Mouse (Mus musculus) gastrocnemius, adult 2 months (tissue): Measurements from ENCODE around the gene Ndufa13. TPM values are rescaled to one million over a fixed set of nuclear protein-coding genes. Genes with fewer than 3 reads are reported as not detected.

ENCODE experiments used
- DNase-seq: peaks from one replicate; pipeline ENCODE4 v3.0.0; 2022
- H3K27ac ChIP-seq: fragments of 200-600 bp; 2 replicates; pipeline ENCODE4 v1.8.1; 2022; ENCODE audit warnings: mild to moderate bottlenecking
- H3K4me3 ChIP-seq: fragments of 200-600 bp; 2 replicates; pipeline ENCODE4 v1.8.1; 2022; ENCODE audit warnings: mild to moderate bottlenecking, moderate library complexity
- CTCF ChIP-seq: fragments of 200-600 bp; IDR thresholded peaks from 2 replicates; pipeline ENCODE4 v1.8.1; 2022; ENCODE audit warnings: antibody characterized with exemption, mild to moderate bottlenecking, moderate library complexity
- intact Hi-C: fragments of 180-260 bp; cut with DNase I; formaldehyde crosslinking; loops from one replicate; pipeline ENCODE4 v1.15.1; 2025
- total RNA-seq, 2 experiments: library from RNA; stranded (reverse); gene quantifications; 2 replicates each; pipeline ENCODE4 v1.2.3; 2021

Gene Ndufa13
- total RNA-seq, 2 experiments from 2014 or later, result 312 to 399 TPM

DNA sequence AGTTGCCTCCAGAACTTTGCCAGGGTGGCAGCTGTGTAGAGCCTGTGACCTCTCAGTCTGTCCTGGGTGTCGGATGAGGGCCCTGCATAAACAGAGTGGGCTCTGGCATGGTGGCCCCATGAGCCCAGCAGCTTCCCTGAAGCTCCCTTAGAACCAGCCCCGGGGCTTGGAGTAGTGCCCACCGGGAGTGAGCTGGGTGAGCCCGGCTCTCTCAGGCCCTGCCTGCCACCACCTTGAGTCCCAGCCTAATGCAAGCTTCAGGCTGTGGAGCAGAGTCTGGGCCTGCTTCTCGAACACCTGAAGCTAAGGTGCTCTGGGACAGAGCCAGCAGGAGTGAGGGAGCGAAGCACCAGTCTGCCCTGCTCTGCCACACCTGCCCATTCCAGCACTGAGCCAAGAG, 31.5 kb downstream of the Ndufa13 start:
- Histone ChIP-seq H3K27ac (no peak overlapping the region), H3K4me3 (no peak overlapping the region)
- no peak for TF ChIP-seq CTCF
- no peak for DNase-seq
- intact Hi-C loops, result loop anchor here (10.0 kb wide), 1 partner anchor 246 kb away; the partner anchor contains the start of gene Zfp868

DNA sequence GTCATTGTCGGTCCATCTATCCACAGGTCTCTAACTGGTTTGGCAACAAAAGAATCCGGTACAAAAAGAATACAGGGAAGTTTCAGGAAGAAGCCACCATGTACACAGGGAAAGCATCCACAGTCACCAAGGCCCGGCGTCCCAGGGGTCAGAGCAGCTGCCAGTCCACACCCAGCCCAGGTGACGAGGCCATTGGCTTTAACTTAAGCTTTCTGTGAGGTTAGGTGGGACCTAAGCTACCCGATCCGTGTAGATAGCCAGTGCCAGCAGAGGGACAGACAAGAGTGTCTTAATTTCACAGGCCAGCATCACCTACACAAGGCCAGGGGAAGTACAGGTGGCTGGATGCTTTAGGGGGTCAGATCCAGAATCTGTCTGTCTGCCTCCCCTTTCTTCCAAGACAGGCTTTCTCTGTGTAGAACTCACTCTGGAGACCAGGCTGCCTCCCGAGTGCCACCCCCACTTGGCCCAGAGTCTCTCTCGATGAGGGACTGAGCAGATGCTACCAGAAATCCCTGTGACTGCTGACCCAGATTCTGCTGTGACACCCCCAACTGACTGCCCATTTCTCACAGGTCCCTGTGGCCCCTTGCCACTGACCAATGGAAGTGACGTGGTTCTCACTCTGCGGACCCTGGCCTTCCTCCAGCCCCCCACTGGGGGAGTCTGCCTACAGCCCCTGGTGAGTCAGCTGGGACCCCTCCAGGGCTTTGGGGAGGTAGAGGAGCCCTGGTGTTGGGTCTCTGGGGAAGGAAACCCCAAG, 32.2 kb downstream of the Ndufa13 start:
- DNase-seq, result no peak
- Histone ChIP-seq H3K27ac (no peak overlapping the region), H3K4me3 (no peak overlapping the region)
- intact Hi-C loops, result loop anchor here (10.0 kb wide), 1 partner anchor 245 kb away; the partner anchor contains the start of gene Zfp868
- no peak for TF ChIP-seq CTCF

DNA sequence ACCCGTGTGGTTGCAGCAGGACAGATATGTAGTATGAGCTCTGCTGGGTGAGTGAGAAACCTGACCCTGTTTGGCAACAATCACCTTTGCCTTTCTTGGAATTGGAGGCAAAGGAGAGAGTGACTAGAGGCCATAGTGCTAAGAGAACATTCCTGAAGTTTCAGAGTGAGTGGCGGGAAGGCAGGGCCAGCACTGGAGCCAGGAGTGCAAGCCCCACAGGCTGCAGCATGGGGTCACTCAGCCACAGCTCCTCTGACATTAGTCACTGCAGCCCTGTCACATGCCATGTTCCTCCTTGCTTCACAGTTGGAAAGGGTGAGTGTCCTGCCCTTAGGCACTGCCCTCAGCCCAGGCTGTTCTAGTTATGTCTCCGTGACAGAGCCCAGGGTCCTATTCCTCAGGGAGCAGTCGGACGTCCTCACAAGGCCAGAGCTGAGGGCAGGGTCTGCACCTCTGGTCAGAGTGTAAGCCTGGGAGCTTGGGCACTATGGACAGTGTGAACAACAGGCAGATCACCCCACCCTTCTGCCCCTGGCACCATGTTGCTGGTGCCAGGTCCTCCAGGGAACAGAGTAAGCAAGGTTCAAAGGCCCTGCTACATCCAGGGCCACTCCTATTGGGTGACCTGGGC, 34.5 kb downstream of the Ndufa13 start:
- intact Hi-C loops, result no loop called here
- Histone ChIP-seq H3K27ac (peak overlapping the region; percentile 73), H3K4me3 (no peak overlapping the region)
- TF ChIP-seq CTCF, result no peak
- no peak for DNase-seq

DNA sequence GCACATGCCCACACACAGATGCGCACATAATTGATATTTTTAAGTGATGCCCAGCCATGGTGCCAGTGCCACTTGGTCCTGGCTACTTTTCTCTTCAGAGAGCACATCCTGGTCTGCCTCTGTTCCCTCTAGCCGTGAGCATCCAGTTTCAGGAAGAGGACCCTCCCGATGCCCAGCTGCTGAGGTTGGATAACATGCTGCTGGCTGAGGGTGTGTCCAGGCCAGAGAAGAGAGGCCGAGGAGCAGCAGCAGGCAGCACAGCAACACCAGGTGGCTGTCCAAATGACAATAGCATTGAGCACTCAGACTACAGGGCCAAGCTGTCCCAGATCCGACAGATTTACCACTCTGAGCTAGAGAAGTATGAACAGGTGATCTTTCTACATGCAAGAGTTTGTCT, 38.2 kb downstream of the Ndufa13 start:
- no peak for TF ChIP-seq CTCF
- DNase-seq, result no peak
- Histone ChIP-seq H3K27ac (no peak overlapping the region), H3K4me3 (no peak overlapping the region)
- intact Hi-C loops, result no loop called here

DNA sequence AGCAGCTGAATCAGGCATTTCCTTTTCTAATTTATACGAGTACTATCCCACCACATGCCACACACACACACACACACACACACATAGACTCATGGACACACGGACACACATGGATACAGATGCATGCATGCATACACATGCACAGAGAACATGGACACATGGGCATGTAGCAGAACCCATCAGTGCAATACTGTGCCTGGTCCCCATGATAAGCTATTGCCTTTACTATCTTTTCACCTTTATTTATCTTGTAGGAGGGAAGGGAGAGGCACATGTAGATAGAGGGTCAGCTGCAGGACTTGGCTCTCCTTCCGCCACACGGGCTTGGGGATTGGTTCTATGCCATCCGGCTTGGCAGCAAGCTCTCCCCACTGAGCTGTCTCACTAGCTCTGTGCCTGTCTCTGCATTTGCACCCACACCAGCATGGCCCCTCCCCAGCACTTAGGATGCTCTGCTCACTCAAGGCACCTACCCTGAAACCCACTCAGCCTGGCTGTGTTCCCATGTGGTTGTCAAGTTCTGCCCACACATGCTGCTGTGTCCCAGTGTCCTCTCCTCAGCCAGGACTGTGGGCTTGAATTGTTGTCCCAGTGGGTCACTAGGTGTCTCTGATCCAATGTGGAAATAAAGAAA, 38.9 kb downstream of the Ndufa13 start:
- TF ChIP-seq CTCF, result no peak
- no peak for DNase-seq
- Histone ChIP-seq H3K27ac (no peak overlapping the region), H3K4me3 (no peak overlapping the region)
- intact Hi-C loops, result no loop called here

DNA sequence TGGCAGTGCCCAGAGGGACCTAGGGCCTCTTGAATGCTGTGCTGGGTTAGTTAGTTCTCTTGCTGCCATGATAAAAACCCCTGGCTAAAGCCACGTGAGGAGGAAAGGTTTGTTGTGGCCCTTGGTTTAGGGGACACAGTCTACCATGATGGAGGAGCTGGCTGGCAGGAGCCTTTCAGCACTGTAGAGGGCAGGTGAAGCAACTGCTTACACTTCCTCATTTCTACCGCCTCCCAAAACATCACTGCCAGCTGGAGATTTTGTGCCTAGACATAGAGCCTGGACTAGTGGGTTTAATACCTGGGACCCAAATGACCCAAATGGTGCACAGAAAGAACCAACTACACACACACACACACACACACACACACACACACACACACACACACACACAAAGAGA, 41.1 kb downstream of the Ndufa13 start:
- intact Hi-C loops, result no loop called here
- no peak for TF ChIP-seq CTCF
- DNase-seq, result no peak
- Histone ChIP-seq H3K4me3 (no peak overlapping the region), H3K27ac (no peak overlapping the region)

DNA sequence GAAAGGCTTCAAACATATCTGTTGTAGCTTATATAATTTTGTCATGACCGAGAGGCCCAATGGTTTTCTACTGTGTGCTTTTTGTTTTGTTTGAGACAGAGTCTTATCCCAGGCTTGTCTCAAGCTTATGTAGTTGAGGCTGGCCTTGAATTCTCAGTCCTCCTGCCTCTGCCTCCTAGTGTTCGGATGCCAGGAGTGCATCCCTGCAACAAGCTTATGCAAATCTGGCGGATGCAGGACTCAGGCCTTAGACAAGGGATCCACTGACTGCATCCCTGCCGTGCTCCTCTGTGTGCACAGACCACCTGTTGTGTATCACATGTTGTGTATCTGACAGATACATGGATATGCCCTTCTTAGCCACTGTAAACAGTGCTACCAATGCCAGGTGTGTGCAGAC, 41.6 kb downstream of the Ndufa13 start:
- no peak for DNase-seq
- intact Hi-C loops, result no loop called here

DNA sequence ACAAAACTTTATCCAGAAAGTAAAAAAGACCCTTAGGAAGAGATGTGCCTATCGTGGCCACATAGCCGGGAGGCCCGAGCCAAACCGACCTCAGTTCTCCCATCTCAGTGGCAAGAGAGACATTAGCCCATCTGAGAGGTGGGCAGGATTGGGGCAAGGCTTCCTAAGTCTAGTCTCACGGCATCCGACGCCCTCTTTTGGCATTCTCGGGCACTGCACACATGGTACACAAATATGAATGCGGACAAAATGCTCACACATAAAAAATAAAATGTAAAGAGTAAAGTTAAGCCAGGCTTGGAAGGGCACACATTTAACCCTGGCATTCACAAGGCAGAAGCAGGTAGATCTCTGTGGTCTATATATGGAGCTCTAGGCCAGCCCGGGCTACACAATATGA, 48.5 kb downstream of the Ndufa13 start:
- H3K4me3 ChIP-seq, result no peak overlapping the region
- intact Hi-C loops, result no loop called here
- no peak for TF ChIP-seq CTCF
- DNase-seq, result no peak
- H3K27ac ChIP-seq, result no peak overlapping the region

More for the DNA sequence above, 41.6 kb downstream of the Ndufa13 start:
- Histone ChIP-seq H3K4me3 (no peak overlapping the region), H3K27ac (no peak overlapping the region)
- no peak; the same call in 1 of the 2 replicates for TF ChIP-seq CTCF

DNA sequence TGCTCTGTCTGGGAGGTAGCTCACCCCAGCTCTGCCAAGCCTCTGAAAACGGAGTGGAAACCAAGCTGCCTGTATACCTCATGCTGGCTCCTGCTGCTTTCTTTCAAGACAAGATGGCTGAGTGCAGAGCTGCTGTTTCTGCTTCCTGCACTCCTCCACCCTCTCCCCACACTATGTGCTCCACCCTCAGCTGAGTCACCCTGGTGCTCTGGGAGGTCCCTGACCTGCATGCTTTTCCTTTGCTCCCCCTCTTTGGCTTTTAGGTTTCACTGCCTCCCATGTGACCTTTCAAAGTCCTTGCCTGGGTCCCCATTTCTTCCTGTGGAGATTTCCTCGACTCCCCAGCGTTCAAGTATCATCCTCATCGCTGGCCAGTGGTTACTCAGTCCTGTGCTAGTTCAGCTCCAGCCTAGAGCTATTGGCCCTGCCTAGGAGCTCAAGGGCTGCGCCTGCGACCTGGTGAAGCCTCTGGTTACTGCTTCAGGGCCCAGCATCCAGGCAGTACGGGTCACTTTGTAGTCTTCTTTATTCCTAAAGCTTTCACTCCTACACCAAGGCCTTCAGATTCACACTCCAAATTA, 51.3 kb downstream of the Ndufa13 start:
- DNase-seq, result no peak
- no peak overlapping the region for H3K27ac ChIP-seq
- TF ChIP-seq CTCF, result no peak
- intact Hi-C loops, result no loop called here
- no peak overlapping the region for H3K4me3 ChIP-seq

DNA sequence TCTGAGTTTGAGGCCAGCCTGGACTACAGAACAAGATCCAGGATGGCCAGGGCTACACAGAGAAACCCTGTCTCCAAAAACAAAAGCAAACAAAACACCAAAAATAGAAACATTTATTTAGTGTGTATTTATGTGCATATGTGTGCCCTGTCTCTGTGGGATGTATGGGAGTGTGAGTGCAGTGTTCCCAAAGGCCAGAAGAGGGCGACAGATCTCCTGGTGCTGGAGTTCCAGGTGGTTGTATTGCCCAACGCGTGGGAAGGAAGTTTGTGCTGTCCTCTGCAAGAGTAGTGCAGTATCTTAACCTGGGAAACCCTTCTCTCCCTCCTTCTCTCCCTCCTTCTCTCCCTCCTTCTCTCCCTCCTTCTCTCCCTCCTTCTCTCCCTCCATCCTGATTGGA, 52.5 kb downstream of the Ndufa13 start:
- no peak overlapping the region for H3K4me3 ChIP-seq
- intact Hi-C loops, result no loop called here
- DNase-seq, result no peak
- TF ChIP-seq CTCF, result peak; percentile 35
- H3K27ac ChIP-seq, result no peak overlapping the region

DNA sequence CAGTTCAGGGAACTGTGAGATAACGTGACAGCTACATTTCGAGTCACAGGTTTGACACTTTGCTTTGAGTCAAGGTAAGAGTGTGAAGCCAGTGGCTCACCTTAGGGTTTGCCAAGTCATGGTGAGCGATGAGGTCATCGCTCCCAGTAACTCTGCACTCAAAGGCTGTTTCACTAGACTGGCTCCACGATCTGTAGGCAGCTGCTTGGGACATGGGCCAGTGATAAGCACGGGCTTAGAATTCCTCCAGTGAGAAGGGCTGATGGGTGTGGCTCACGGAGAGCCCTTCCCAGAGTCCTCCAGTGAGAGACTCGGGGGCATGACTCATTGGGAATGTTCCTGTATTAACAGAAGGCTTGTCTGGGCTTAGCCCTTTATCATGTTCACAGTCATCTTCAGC, 53.4 kb downstream of the Ndufa13 start:
- intact Hi-C loops, result no loop called here
- Histone ChIP-seq H3K4me3 (no peak overlapping the region), H3K27ac (no peak overlapping the region)
- TF ChIP-seq CTCF, result no peak
- no peak for DNase-seq

DNA sequence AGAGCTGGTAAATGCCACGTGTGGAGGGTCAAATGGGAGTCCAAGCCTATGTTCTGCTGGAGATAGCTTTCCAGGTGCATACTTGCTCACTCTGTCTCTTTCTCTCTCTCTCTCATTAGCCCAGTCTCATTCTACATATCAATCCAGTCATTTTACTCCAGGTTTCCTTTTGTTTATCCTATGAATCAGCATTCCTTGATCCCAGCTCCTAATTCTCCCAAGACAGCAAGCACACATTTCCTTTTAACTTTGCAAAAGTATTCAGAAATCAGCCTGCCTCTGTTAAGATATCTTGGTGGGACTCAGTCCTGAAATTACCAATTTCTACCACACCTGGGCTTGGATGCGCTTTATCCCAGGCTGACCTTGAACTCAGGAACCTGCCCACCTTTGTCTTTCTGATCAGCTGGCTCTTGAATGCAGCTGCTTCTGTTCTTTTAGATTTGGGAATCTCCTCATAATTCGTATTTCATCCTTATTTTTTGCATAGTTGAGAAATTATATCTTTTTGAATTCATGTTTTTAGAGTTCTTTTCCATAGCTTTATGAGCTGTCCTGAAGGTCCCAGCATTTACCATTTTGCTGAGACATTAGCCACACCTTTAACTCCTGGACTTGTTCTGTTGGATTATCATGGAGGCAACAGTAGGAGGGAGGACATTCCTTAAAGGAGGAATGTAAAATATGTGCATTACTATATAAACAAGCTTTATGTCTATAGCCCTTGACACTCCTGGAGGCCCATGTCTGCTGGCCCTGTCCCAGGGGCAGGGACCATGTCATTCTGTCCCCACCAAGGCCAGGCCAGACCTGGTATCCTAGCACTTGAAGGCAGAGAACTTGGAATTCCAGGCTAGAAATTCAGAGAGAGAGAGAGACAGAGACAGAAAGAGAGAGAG, 54.9 kb downstream of the Ndufa13 start:
- intact Hi-C loops, result no loop called here
- no peak for TF ChIP-seq CTCF
- no peak overlapping the region for H3K27ac ChIP-seq
- H3K4me3 ChIP-seq, result no peak overlapping the region
- DNase-seq, result no peak

Other genes starting within 250 kb of the Ndufa13 start
- under 1 TPM; 0.74 to 0.75 TPM for gene Zfp964, start 248.1 kb downstream of the Ndufa13 start, total RNA-seq
- 10 to 100 TPM; 15.0 to 15.9 TPM for gene Zfp869, start 191.8 kb downstream of the Ndufa13 start, total RNA-seq
- gene Zfp963, start 152.6 kb downstream of the Ndufa13 start, total RNA-seq, result 1 to 10 TPM; 3.4 to 4.1 TPM
- 1 to 10 TPM; 2.4 to 3.0 TPM for gene Gm20422, start 127.7 kb downstream of the Ndufa13 start, total RNA-seq
- gene Atp13a1, start 111.4 kb downstream of the Ndufa13 start, total RNA-seq, result 10 to 100 TPM in 1 of 2 experiments, 1 to 10 TPM in 1; 9.9 to 10.4 TPM
- gene Zfp866, start 111.4 kb downstream of the Ndufa13 start, total RNA-seq, result 10 to 100 TPM; 15.6 to 17.1 TPM
- gene Gmip, start 93.9 kb downstream of the Ndufa13 start, total RNA-seq, result 1 to 10 TPM; 3.8 to 5.3 TPM
- under 1 TPM in 1 of 2 experiments, not detected in 1; 0.14 TPM for gene Lpar2, start 80.1 kb downstream of the Ndufa13 start, total RNA-seq
- gene Pbx4, start 70.1 kb downstream of the Ndufa13 start, total RNA-seq, result not detected
- 10 to 100 TPM in 1 of 2 experiments, 1 to 10 TPM in 1; 3.5 to 18.9 TPM for gene Cilp2, start 14.9 kb downstream of the Ndufa13 start, total RNA-seq
- gene Tssk6, start 374 bp downstream of the Ndufa13 start, total RNA-seq, result not detected
- 10 to 100 TPM in 1 of 2 experiments, 1 to 10 TPM in 1; 9.5 to 14.5 TPM for gene Yjefn3, start 154 bp upstream of the Ndufa13 start, total RNA-seq
- 10 to 100 TPM; 26.5 to 32.6 TPM for gene Gatad2a, start 93.8 kb upstream of the Ndufa13 start, total RNA-seq
- 10 to 100 TPM; 24.8 to 31.0 TPM for gene Mau2, start 140.2 kb upstream of the Ndufa13 start, total RNA-seq
- 10 to 100 TPM; 16.8 to 21.0 TPM for gene Sugp1, start 140.3 kb upstream of the Ndufa13 start, total RNA-seq
- gene Tm6sf2, start 170.4 kb upstream of the Ndufa13 start, total RNA-seq, result 1 to 10 TPM in 1 of 2 experiments, under 1 TPM in 1; 0.33 to 1.0 TPM
- gene Hapln4, start 180.9 kb upstream of the Ndufa13 start, total RNA-seq, result under 1 TPM in 1 of 2 experiments, not detected in 1; 0.08 TPM
- not detected for gene Ncan, start 218.3 kb upstream of the Ndufa13 start, total RNA-seq
- gene Nr2c2ap, start 228.8 kb upstream of the Ndufa13 start, total RNA-seq, result 1 to 10 TPM; 4.3 to 6.5 TPM
- 10 to 100 TPM in 1 of 2 experiments, 1 to 10 TPM in 1; 7.5 to 10.7 TPM for gene Rfxank, start 236.6 kb upstream of the Ndufa13 start, total RNA-seq
- 10 to 100 TPM; 11.6 to 14.8 TPM for gene Borcs8, start 236.9 kb upstream of the Ndufa13 start, total RNA-seq
- gene Mef2b, start 237.2 kb upstream of the Ndufa13 start, total RNA-seq, result under 1 TPM; 0.31 to 0.56 TPM